Mouse (Mus musculus) ES-E14 (cell line): ENCODE results near the gene Zfp36l2. TPM values are rescaled to one million over a fixed set of nuclear protein-coding genes. Genes with fewer than 3 reads are reported as not detected.

Experiments used
- DNase-seq: peaks from one replicate; pipeline ENCODE4 v3.0.0-alpha.2; 2013; ENCODE audit warnings: low read depth, low spot score
- H3K27ac ChIP-seq: 2 replicates; pipeline ENCODE4 v1.5.1; 2012; ENCODE audit warnings: low read depth, mild to moderate bottlenecking, low read length, moderate library complexity, mixed read lengths; ENCODE audit not compliant: poor library complexity, insufficient read depth, severe bottlenecking
- H3K36me3 ChIP-seq: 2 replicates; pipeline ENCODE4 v1.6.1; 2012; ENCODE audit warnings: mild to moderate bottlenecking, low read length, moderate library complexity, mixed read lengths; ENCODE audit not compliant: control insufficient read depth, poor library complexity, insufficient read depth, severe bottlenecking
- H3K4me1 ChIP-seq, 2 experiments: fragments of 150-350 bp in 1 of 2; sonication (generic) in 1 of 2; 2 replicates each; pipeline ENCODE4 v1.6.1; 2012; ENCODE audit warnings: low read length in 2 of 2, mild to moderate bottlenecking in 1 of 2, mixed read lengths in 1 of 2; ENCODE audit not compliant: control insufficient read depth in 2 of 2, insufficient read depth in 2 of 2, poor library complexity in 1 of 2
- H3K4me3 ChIP-seq, 2 experiments: fragments of 150-350 bp in 1 of 2; sonication (generic) in 1 of 2; 2 replicates each; pipeline ENCODE4 v1.5.1; 2012; ENCODE audit warnings: low read length in 2 of 2, low read depth in 1 of 2, mild to moderate bottlenecking in 1 of 2, mixed read lengths in 1 of 2; ENCODE audit not compliant: insufficient read depth in 1 of 2, poor library complexity in 1 of 2, severe bottlenecking in 1 of 2
- H3K9ac ChIP-seq: 2 replicates; pipeline ENCODE4 v1.6.1; 2012; ENCODE audit warnings: low read depth, mild to moderate bottlenecking, low read length, mixed read lengths; ENCODE audit not compliant: poor library complexity, insufficient read depth, severe bottlenecking
- H3K9me3 ChIP-seq: fragments of 150-350 bp; sonication (generic); 2 replicates; pipeline ENCODE4 v1.6.1; 2012; ENCODE audit warnings: low read depth, mild to moderate bottlenecking, low read length; ENCODE audit not compliant: control insufficient read depth, insufficient read depth
- CHD2 ChIP-seq: IDR thresholded peaks from 2 replicates; pipeline ENCODE4 v1.6.1; 2014; ENCODE audit warnings: mild to moderate bottlenecking, low read depth, low read length, inconsistent platforms
- HCFC1 ChIP-seq: IDR thresholded peaks from 2 replicates; pipeline ENCODE4 v1.6.1; 2012; ENCODE audit warnings: low read length, inconsistent platforms, borderline replicate concordance; ENCODE audit not compliant: insufficient read depth
- MAFK ChIP-seq: IDR thresholded peaks from 2 replicates; pipeline ENCODE4 v1.6.1; 2014; ENCODE audit warnings: mild to moderate bottlenecking, low read depth, low read length, inconsistent platforms; ENCODE audit not compliant: insufficient read depth
- ZC3H11A ChIP-seq: IDR thresholded peaks from 2 replicates; pipeline ENCODE4 v1.6.1; 2012; ENCODE audit warnings: low read depth, mild to moderate bottlenecking, inconsistent platforms, low read length, borderline replicate concordance
- ZNF384 ChIP-seq: IDR thresholded peaks from 2 replicates; pipeline ENCODE4 v1.6.1; 2012; ENCODE audit warnings: low read depth, low read length, inconsistent platforms
- in situ Hi-C, 2 experiments: fragments of 600-800 bp; cut with MboI; formaldehyde crosslinking; loops; one replicate each; pipeline ENCODE4 v1.15.1; 2025; ENCODE audit warnings: low sequenced_read_pairs in 2 of 2, inconsistent platforms in 1 of 2; ENCODE audit not compliant: unreplicated experiment in 2 of 2
- total RNA-seq: library from RNA; depleted of rRNA; stranded (reverse); fragments of 300-350 nt; gene quantifications from 2 replicates; pipeline ENCODE4 v1.2.3, GENCODE M21; 2012

Gene Zfp36l2
- total RNA-seq, 1 experiment = 12.6 TPM

DNA sequence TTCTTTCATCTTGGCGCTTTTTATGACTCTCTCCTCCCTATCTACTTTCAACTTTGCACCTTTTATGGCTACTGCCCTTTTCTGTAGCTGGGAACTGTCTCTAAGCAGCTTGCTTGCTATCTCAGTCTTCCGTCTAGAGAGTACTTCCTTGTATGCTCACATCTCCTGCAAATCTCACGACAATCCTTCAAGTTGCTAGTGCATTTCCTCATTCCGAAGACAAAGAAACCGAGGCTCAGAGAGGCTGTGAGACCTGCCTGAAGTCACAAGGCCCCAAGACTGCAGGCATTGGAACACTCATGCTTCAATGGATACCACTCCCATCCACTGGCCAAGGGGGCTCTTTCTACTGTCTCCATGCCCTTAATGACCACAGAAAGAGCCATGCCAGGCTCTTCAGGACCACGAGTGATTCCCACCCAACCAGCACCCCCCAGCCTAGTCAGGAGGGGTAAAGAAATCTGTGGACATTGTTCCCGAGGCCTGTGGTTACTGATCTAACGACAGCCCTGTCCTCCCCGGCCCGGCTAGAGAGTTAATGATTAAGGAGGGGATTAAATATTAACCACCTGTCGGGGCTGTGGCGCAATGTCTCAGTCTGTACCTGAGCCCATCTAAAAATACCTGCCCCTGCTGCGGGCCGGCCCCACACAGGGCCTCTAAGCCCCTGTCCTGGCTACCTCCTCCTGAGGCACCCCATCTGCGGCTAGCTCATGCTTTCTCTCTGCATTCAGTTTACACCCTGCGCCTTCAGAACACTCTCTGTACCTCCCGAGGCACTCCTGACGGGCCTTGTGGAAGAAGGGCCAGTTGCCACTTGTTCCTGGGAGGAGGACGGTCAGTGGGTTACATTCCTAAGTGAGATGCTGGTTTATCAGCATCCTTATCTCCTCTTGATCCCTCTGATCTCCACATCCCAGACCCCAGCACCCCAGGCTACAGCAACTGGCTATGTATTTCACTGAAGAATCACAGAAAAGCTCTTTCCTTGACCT is 30.7 kb downstream of the Zfp36l2 start:
- H3K9me3 ChIP-seq = no peaks in the 10 kb centered on the region
- DNase-seq = no peak
- no peak overlapping the region for H3K27ac ChIP-seq
- peaks cover 2 to 20% of the 10 kb centered on the region in 2 experiments; a peak in 2 of 4 replicates for H3K4me1 ChIP-seq
- no peak for TF ChIP-seq MAFK
- TF ChIP-seq ZNF384 = no peak
- TF ChIP-seq CHD2 = no peak
- no peak for TF ChIP-seq HCFC1
- TF ChIP-seq ZC3H11A = no peak
- in situ Hi-C loops = no loop called here
- H3K36me3 ChIP-seq = no peaks in the 10 kb centered on the region
- no peak overlapping the region for H3K9ac ChIP-seq
- no peak overlapping the region for H3K4me3 ChIP-seq

DNA sequence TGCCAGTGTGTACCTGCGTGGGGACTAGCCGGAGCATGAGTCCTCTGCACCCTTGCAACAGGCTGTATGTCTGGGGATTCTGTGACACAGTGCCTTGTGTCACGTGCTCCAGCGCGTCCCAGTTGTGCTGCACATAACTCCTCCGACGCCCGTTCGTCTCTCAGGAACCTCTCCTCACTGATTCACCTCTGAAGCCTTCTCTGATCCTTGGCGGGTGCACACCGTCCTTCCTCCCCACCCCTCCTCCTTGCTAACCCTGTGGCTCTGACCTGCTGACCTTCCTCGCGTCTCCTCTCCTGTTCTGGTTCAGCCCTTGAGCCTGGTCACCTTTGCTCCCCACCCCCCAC is 31.5 kb downstream of the Zfp36l2 start:
- Histone ChIP-seq H3K9me3 (no peaks in the 10 kb centered on the region), H3K36me3 (no peaks in the 10 kb centered on the region), H3K9ac (no peak overlapping the region; the same call in 1 of the 2 replicates), H3K4me1 (peaks cover 2 to 18% of the 10 kb centered on the region in 2 experiments; a peak in 2 of 4 replicates), H3K4me3 (no peak overlapping the region), H3K27ac (no peak overlapping the region)
- in situ Hi-C loops = no loop called here
- no peak for DNase-seq
- TF ChIP-seq MAFK (no peak), HCFC1 (no peak), ZNF384 (no peak), ZC3H11A (no peak), CHD2 (no peak)

DNA sequence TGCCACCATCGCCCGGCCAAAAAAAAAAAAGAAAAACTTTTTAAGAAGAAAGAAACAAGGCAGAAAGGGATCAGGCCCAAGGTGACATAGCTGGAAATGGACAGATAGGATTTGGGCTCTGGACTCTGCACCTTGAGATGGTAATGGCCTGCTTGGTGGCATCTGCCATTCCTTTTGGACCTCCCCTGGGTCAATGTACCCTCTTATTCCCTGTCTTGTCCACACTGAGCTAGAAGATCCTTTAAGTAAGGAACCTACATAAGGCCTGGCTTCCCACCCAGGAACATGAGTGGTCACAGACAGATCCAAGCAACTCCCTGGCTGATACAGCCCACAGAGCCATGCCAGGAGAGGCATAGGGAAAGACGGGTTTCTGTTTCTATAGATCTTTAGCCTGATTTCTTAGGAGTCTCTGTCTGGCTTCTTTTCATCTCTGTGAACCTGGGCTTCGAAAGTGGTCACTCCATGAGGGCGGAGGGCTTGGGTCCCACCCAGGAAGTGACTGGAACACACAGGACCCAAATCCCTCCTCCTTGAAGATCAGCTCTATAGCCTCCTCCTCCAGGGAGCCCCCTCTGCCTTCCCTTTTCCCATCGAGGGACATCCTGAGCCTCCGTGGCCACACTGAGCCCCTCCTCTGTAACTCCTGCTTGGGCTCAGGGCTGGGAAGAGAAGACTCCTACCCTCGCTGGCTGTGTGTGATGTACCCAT is 32.1 kb downstream of the Zfp36l2 start:
- Histone ChIP-seq H3K36me3 (no peaks in the 10 kb centered on the region), H3K9me3 (no peaks in the 10 kb centered on the region), H3K4me3 (no peak overlapping the region), H3K9ac (no peak overlapping the region), H3K4me1 (peaks cover 0 to 15% of the 10 kb centered on the region in 2 experiments; a peak in 1 of 4 replicates), H3K27ac (no peak overlapping the region; the same call in 1 of the 2 replicates)
- TF ChIP-seq HCFC1 (no peak), ZNF384 (no peak), ZC3H11A (no peak), CHD2 (no peak), MAFK (no peak)
- no peak for DNase-seq
- in situ Hi-C loops = no loop called here

DNA sequence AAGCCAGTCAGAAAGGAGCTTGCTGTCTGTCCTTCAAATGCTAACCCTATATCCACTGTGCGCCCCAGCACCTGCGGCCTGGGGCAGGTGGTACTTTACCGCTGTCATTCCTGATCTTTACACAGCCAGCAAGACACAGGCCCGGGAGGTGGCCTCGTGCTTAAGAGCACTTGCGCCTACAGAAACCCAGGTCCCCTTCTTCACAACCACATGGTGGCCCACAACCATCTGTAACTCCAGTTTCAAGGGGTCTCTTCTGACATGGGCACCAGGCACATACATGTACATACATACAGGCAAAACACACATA is 32.8 kb downstream of the Zfp36l2 start:
- TF ChIP-seq ZNF384 (no peak), HCFC1 (no peak), CHD2 (no peak), ZC3H11A (no peak), MAFK (no peak)
- Histone ChIP-seq H3K9ac (no peak overlapping the region), H3K36me3 (no peaks in the 10 kb centered on the region), H3K4me3 (no peak overlapping the region), H3K27ac (no peak overlapping the region), H3K9me3 (no peaks in the 10 kb centered on the region), H3K4me1 (peaks cover 0 to 18% of the 10 kb centered on the region in 2 experiments; a peak in 1 of 4 replicates)
- in situ Hi-C loops = no loop called here
- no peak for DNase-seq
